Mouse (Mus musculus): ENCODE measurements at regions not wholly inside any gene's neighbourhood (a gene's known extent, or its start where the extent isn't known, plus 50 kb on each side); places are given as distances from the start of the nearest gene placed in this dataset.

DNA sequence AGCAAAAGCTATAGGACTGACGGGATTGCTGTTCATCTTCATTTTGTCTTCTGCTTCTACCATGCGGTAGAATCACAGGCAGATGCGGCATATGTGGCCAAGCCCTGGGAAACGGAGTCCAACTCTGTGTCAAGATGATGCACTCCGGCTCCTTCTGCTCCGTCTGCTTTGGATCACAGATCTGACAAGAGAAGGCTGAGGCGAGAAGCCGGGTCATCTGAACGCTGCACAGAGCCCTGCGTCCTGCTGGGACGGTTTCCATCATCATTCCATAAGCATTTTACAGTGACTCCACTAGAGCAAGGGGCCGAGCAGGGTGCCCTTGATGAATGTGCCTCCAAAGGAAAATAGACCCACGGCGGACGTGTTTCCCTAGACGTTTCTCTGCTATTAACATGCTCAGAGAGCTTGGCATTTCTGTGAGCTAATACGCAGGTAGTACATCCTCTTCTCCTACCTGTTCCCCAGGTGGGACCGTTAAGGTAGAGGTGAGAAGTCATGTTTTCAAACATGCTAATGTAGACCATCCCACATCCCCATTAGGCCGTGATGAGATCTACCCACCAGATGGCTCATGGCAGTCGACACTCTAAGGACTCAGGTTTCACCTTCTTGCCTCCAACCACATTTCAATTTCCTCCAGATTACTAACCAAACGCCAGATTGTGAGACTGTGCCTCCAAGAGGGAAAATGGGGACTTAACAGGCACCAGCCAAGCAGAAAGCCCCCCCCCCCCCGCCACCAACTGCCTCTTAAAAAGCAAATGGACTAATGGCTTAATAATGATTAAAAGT lies 79.6 kb downstream of the Actbl2 start:
- no peak overlapping the region for H3K27ac ChIP-seq (ENCODE audit: low read depth, low read length)
- H3K27me3 ChIP-seq (ENCODE audit: control insufficient read depth, insufficient read depth, low read length) = no peaks in the 10 kb centered on the region
- no peaks in the 10 kb centered on the region for H3K4me1 ChIP-seq (replicated peaks; ENCODE audit: control insufficient read depth, insufficient read depth, low read length)
- ATAC-seq (ENCODE audit: low FRiP score) (no peak), DNase-seq (ENCODE audit: low spot score) (no peak)
- no peaks in the 10 kb centered on the region for H3K9me3 ChIP-seq (ENCODE audit: control insufficient read depth, low read length)
- 77% methylated on average over 22 of the region's 22 CpGs for WGBS
- no peak overlapping the region for H3K4me3 ChIP-seq (ENCODE audit: low read depth, low read length)
- H3K36me3 ChIP-seq (ENCODE audit: control insufficient read depth, insufficient read depth, low read length) = no peaks in the 10 kb centered on the region
- no peak overlapping the region for H3K9ac ChIP-seq (ENCODE audit: low read depth, low read length)
- H3K4me2 ChIP-seq (replicated peaks; ENCODE audit: low read depth, low read length) = no peak overlapping the region

DNA sequence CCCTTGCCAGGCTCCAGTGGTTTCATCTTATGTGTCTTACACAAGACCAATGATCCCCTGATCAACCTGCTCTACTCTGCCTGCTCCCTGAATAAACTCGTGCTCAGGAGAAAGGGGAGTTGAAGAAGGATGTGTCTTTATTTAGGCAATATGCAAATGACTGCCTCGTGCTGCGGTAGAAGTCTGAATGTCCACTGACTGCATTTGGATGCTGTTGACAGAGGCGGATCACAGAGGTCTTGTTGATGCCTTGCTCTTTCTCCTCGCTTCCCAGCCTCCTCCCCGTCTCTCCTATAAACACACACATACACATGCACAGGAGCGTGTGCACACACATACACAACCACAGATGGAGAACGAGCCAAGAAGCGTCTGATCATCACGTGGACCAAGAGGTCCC lies 90.2 kb downstream of the Actbl2 start:
- no peak overlapping the region for H3K4me3 ChIP-seq (ENCODE audit: low read depth, low read length)
- no peaks in the 10 kb centered on the region for H3K27me3 ChIP-seq (ENCODE audit: control insufficient read depth, insufficient read depth, low read length)
- H3K36me3 ChIP-seq (ENCODE audit: control insufficient read depth, insufficient read depth, low read length) = no peaks in the 10 kb centered on the region
- ATAC-seq (ENCODE audit: low FRiP score) = no peak
- no peak overlapping the region for H3K4me2 ChIP-seq (replicated peaks; ENCODE audit: low read depth, low read length)
- DNase-seq (ENCODE audit: low spot score) = no peak
- WGBS = 81% methylated on average over 10 of the region's 10 CpGs
- no peaks in the 10 kb centered on the region for H3K9me3 ChIP-seq (ENCODE audit: control insufficient read depth, low read length)
- H3K9ac ChIP-seq (ENCODE audit: low read depth, low read length) = no peak overlapping the region
- H3K4me1 ChIP-seq (replicated peaks; ENCODE audit: control insufficient read depth, insufficient read depth, low read length) = no peaks in the 10 kb centered on the region
- no peak overlapping the region for H3K27ac ChIP-seq (ENCODE audit: low read depth, low read length)

DNA sequence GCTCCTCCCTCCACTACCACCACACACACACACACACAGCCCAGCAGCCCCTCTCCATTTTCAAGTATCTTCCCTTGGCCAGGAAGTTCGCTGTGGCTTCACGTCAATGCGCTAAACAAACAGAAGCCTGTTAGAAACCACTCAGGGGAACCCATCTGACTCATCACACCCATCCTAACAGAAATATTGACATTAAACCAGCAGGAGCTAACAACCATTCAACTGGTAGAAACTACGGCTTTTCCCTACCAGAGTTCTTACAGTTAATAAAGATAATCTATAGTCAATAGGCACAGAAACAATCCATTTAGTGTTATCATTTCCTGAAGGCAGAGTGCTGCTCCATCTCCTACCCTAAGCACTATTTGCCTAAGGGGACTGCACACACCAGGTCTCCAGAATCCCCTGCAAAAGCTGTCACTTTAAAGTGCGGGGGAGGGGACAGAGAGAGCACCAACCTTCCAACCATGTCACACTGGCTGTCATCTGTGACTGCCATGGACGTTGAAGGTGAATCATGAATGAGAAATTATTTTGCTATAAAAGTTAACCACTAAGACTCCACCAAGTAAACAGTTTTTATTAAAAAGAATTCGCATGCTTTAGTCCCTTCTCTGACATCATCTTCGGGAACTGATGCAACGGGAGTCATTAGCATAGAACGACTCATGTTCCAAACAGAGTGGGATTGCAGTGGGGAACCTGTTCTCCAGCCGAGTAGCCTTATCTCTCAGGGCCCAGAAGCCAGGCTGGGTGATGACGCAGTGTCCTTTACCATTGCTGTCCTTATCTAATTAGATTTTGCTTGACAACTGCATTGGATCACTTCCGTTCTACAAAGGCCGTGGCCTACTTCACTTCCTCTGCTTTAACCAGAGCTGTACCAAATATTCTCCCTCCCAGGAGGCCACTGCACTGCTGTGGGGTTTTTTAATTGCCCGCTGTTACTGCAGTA lies 91.0 kb downstream of the Actbl2 start:
- no peaks in the 10 kb centered on the region for H3K4me1 ChIP-seq (replicated peaks; ENCODE audit: control insufficient read depth, insufficient read depth, low read length)
- H3K27me3 ChIP-seq (ENCODE audit: control insufficient read depth, insufficient read depth, low read length) = no peaks in the 10 kb centered on the region
- no peaks in the 10 kb centered on the region for H3K9me3 ChIP-seq (ENCODE audit: control insufficient read depth, low read length)
- H3K9ac ChIP-seq (ENCODE audit: low read depth, low read length) = no peak overlapping the region
- no peak overlapping the region for H3K4me3 ChIP-seq (ENCODE audit: low read depth, low read length)
- H3K36me3 ChIP-seq (ENCODE audit: control insufficient read depth, insufficient read depth, low read length) = no peaks in the 10 kb centered on the region
- no peak overlapping the region for H3K4me2 ChIP-seq (replicated peaks; ENCODE audit: low read depth, low read length)
- no peak for ATAC-seq (ENCODE audit: low FRiP score)
- WGBS = 77% methylated on average over 15 of the region's 15 CpGs
- H3K27ac ChIP-seq (ENCODE audit: low read depth, low read length) = no peak overlapping the region
- no peak for DNase-seq (ENCODE audit: low spot score)

DNA sequence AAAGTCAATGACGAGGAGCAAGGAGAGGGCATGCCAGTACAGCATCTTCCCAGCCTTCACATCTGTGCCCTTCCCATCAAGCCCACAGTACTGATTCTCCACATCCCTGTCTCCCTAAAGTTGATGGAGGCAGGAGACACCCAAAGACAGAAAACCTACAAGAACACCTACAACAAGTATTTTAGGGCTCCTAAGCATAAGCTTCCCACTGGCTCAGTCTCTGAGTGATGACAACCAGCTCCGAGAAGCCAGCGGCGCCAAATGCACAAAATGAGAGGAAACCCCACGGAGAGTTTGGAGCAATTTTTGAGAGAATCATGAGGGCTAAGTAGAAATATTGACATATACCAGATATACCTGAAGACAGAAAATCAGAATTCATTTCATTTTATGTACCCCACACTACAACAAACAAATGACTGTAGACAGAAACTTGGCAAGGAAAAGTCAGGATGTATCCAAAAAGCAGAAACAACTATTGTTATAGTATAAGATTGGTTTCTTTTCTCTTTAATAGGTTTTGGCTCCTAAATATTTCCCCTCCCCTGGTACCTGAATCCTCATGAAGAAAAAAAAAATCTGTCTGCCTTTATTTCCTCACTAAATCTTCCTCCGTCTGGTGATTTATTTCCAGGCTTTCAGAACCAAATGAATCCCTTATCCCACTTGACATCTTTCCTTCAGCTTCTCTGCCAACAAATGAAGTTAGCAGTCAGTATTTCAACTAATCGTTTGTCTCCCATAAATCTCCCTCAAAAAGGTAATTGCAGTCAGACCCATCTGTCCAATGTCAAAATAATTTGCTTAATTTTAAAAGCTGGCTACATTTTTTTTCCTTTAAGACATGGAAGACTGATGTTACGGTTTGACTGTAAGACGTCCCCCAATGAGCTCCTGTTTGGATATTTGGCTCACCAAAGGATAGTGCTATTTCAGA lies 102.0 kb downstream of the Actbl2 start:
- H3K4me1 ChIP-seq (replicated peaks; ENCODE audit: control insufficient read depth, insufficient read depth, low read length) = no peaks in the 10 kb centered on the region
- H3K4me2 ChIP-seq (replicated peaks; ENCODE audit: low read depth, low read length) = no peak overlapping the region
- 83% methylated on average over 9 of the region's 9 CpGs for WGBS

DNA sequence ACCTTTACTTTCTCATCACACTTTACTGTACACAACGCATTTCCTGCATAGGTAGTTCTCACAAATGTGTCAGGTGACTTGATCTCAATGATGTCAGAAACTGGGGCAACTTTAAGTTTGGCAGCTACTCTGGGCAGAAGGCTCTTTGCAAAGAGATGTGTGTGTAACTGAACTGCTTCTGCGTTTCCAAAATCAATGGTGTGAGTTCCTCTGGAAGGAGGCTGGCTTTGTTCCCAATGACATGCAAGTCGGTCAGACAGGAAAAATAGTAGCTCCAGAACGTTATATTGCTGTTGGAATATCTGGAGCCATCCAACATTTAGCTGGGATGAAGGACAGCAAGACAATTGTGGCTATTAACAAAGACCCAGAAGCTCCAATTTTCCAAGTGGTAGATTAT lies 106.6 kb downstream of the Actbl2 start:
- 88% methylated on average over 4 of the region's 4 CpGs for WGBS
- ATAC-seq (ENCODE audit: low FRiP score) (no peak), DNase-seq (ENCODE audit: low spot score) (no peak)
- Histone ChIP-seq H3K9ac (ENCODE audit: low read depth, low read length) (no peak overlapping the region), H3K27me3 (ENCODE audit: control insufficient read depth, insufficient read depth, low read length) (no peaks in the 10 kb centered on the region), H3K4me1 (replicated peaks; ENCODE audit: control insufficient read depth, insufficient read depth, low read length) (no peaks in the 10 kb centered on the region), H3K9me3 (ENCODE audit: control insufficient read depth, low read length) (no peaks in the 10 kb centered on the region), H3K4me2 (replicated peaks; ENCODE audit: low read depth, low read length) (no peak overlapping the region), H3K4me3 (ENCODE audit: low read depth, low read length) (no peak overlapping the region), H3K27ac (ENCODE audit: low read depth, low read length) (no peak overlapping the region), H3K36me3 (ENCODE audit: control insufficient read depth, insufficient read depth, low read length) (no peaks in the 10 kb centered on the region)

More for the DNA sequence above, 102.0 kb downstream of the Actbl2 start:
- no peak overlapping the region for H3K27ac ChIP-seq (ENCODE audit: low read depth, low read length)
- no peaks in the 10 kb centered on the region for H3K36me3 ChIP-seq (ENCODE audit: control insufficient read depth, insufficient read depth, low read length)
- H3K9me3 ChIP-seq (ENCODE audit: control insufficient read depth, low read length) = no peaks in the 10 kb centered on the region
- no peak overlapping the region for H3K4me3 ChIP-seq (ENCODE audit: low read depth, low read length)
- no peak overlapping the region for H3K9ac ChIP-seq (ENCODE audit: low read depth, low read length)
- no peak for DNase-seq (ENCODE audit: low spot score)
- H3K27me3 ChIP-seq (ENCODE audit: control insufficient read depth, insufficient read depth, low read length) = no peaks in the 10 kb centered on the region
- no peak for ATAC-seq (ENCODE audit: low FRiP score)

DNA sequence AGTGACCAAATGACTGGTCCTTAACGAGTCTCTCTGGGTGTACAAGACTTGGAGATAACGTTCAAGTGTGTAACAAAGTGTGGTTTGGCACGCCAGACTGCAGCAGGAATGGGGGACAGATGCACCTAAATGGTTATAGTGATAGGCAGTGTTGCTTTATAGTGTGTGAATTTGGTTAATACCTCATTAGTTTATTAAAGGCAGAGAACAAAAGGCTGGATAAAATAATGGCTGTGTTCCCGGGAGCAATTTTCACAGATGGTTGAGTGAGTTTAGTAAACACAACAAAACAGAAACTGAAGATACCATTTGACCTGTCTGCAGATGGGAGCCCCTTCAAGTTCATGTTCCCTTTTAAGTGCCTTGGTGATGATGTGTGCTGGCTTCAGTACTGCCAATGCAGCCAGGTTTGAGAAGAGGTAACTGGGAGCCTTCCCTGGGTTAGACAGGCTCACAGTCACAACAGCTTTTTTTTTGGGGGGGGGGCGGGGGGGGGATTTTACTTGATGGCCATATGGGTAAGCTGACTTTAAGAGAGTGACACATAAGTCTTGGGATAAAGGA lies 108.4 kb downstream of the Actbl2 start:
- Histone ChIP-seq H3K27me3 (ENCODE audit: control insufficient read depth, insufficient read depth, low read length) (no peaks in the 10 kb centered on the region), H3K9ac (ENCODE audit: low read depth, low read length) (no peak overlapping the region), H3K4me3 (ENCODE audit: low read depth, low read length) (no peak overlapping the region), H3K4me1 (replicated peaks; ENCODE audit: control insufficient read depth, insufficient read depth, low read length) (no peaks in the 10 kb centered on the region), H3K36me3 (ENCODE audit: control insufficient read depth, insufficient read depth, low read length) (no peaks in the 10 kb centered on the region), H3K4me2 (replicated peaks; ENCODE audit: low read depth, low read length) (no peak overlapping the region), H3K27ac (ENCODE audit: low read depth, low read length) (no peak overlapping the region), H3K9me3 (ENCODE audit: control insufficient read depth, low read length) (no peaks in the 10 kb centered on the region)
- ATAC-seq (ENCODE audit: low FRiP score) = no peak
- 73% methylated on average over 5 of the region's 5 CpGs for WGBS
- no peak for DNase-seq (ENCODE audit: low spot score)

DNA sequence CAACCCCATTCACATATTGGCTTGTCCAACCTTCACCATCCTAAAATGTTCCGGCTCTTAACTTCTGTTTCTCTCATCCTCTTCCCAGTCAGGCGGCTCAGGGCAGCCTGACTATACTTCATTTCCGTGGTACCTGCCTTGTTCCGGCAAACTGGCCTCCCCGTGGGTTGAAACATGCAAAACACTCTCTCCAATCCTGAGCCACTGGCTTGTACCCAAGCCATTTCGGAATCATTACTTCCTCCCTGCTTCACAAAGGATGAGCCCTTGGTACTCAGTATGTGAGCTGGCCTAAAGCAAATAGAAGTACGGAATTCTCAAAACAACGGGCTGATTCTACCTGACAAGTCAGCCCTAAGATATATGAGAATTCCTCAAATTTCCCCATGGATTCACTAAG lies 112.1 kb downstream of the Actbl2 start:
- H3K4me2 ChIP-seq (replicated peaks; ENCODE audit: low read depth, low read length) = no peak overlapping the region
- H3K36me3 ChIP-seq (ENCODE audit: control insufficient read depth, insufficient read depth, low read length) = no peaks in the 10 kb centered on the region
- no peak for DNase-seq (ENCODE audit: low spot score)
- H3K4me3 ChIP-seq (ENCODE audit: low read depth, low read length) = no peak overlapping the region
- no peaks in the 10 kb centered on the region for H3K9me3 ChIP-seq (ENCODE audit: control insufficient read depth, low read length)
- WGBS = 91% methylated on average over 8 of the region's 8 CpGs
- H3K27ac ChIP-seq (ENCODE audit: low read depth, low read length) = no peak overlapping the region
- no peak overlapping the region for H3K9ac ChIP-seq (ENCODE audit: low read depth, low read length)
- H3K4me1 ChIP-seq (replicated peaks; ENCODE audit: control insufficient read depth, insufficient read depth, low read length) = no peaks in the 10 kb centered on the region
- ATAC-seq (ENCODE audit: low FRiP score) = no peak
- no peaks in the 10 kb centered on the region for H3K27me3 ChIP-seq (ENCODE audit: control insufficient read depth, insufficient read depth, low read length)

DNA sequence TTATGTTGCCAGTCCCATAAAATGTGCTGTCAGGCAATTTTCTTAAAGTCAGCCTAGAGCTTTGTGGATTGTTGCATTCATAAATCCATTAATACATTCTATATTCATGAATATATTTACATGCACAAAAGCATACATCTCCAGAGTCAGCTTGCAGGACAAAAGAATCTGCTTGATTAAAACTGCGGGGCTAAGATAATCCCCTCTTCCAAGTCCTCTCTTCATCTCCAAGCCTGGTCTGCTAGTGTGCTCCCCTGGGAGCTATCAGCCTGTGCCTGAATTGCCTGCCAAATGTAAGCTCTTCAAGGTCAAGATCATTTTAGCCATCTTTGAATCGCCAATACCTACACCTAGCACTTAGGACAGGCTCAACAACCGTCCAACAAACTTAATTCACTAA lies 112.8 kb downstream of the Actbl2 start:
- Histone ChIP-seq H3K9me3 (ENCODE audit: control insufficient read depth, low read length) (no peaks in the 10 kb centered on the region), H3K27ac (ENCODE audit: low read depth, low read length) (no peak overlapping the region), H3K27me3 (ENCODE audit: control insufficient read depth, insufficient read depth, low read length) (no peaks in the 10 kb centered on the region), H3K9ac (ENCODE audit: low read depth, low read length) (no peak overlapping the region), H3K36me3 (ENCODE audit: control insufficient read depth, insufficient read depth, low read length) (no peaks in the 10 kb centered on the region), H3K4me1 (replicated peaks; ENCODE audit: control insufficient read depth, insufficient read depth, low read length) (no peaks in the 10 kb centered on the region), H3K4me3 (ENCODE audit: low read depth, low read length) (no peak overlapping the region), H3K4me2 (replicated peaks; ENCODE audit: low read depth, low read length) (no peak overlapping the region)
- ATAC-seq (ENCODE audit: low FRiP score) (no peak), DNase-seq (ENCODE audit: low spot score) (peak; percentile 6)
- WGBS = 56% methylated on average over 3 of the region's 3 CpGs

Measured in hindbrain, embryonic 11.5 days (tissue).